10 mouse cellular contexts compared by ENCODE assay signal in the genomic region with DNA sequence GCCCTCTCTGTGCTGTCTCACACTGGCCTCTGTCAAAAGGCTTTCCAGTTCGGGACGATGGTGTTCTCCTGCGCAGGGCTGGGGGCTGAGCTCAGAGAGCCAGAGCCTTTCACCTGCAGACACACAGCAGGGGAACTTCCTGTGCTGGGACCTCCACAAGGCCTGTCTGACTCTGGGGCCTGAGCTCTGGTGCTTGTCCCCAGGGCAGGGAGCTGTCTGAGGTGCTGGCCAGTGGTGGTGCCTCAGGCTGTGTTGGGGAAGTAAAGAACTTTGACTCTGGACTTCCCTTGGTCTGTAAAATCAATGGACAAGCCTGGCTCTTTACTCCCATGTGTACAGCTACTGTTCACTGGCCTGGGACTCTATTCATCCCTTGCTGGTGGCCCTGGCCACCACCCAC. TPM values are rescaled to one million over a fixed set of nuclear protein-coding genes. Genes with fewer than 3 reads are reported as not detected.
DNase-seq lines count a peak whose midpoint lies in the region; ATAC-seq and TF ChIP-seq lines count a peak whose summit lies in the region.
"Had no signal": no experiment of that assay in that cellular context is flagged by ENCODE, and none has a peak within 500 bp of the region (broad histone marks: within the 10 kb centered on the region; RNA-seq: fewer than 3 reads in every experiment).

No protein-coding gene starts in this region.

- peaks cover 4% of the 10 kb centered on the region; the same call in 1 of the 2 replicates for H3K4me1 ChIP-seq in hindbrain, embryonic 14.5 days (replicated peaks; ENCODE audit: control insufficient read depth, insufficient read depth, low read length)
- peaks cover 11% of the 10 kb centered on the region for H3K4me1 ChIP-seq in hindbrain, embryonic 13.5 days (replicated peaks)
- no peaks in the 10 kb centered on the region for H3K4me1 ChIP-seq in G1E (ENCODE audit: insufficient read depth, low read depth, low read length)
- H3K4me1 ChIP-seq in embryonic facial prominence, embryonic 15.5 days = peaks cover 55% of the 10 kb centered on the region

- no peaks in the 10 kb centered on the region for H3K9me3 ChIP-seq in hindbrain, embryonic 14.5 days (ENCODE audit: control insufficient read depth, low read length)
- H3K9me3 ChIP-seq in hindbrain, embryonic 13.5 days = no peaks in the 10 kb centered on the region
- no peaks in the 10 kb centered on the region for H3K9me3 ChIP-seq in G1E (replicated peaks)
- H3K9me3 ChIP-seq in embryonic facial prominence, embryonic 15.5 days (replicated peaks) = no peaks in the 10 kb centered on the region

- no peak for TF ChIP-seq CTCF in G1E (IDR thresholded peaks at IDR 0.05; ENCODE audit: low read depth, low read length)

- no peaks in the 10 kb centered on the region for H3K36me3 ChIP-seq in hindbrain, embryonic 14.5 days (replicated peaks; ENCODE audit: control insufficient read depth, insufficient read depth)
- H3K36me3 ChIP-seq in hindbrain, embryonic 13.5 days = no peaks in the 10 kb centered on the region
- no peaks in the 10 kb centered on the region for H3K36me3 ChIP-seq in G1E (replicated peaks)
- no peaks in the 10 kb centered on the region for H3K36me3 ChIP-seq in embryonic facial prominence, embryonic 15.5 days

- no peak for ATAC-seq in hindbrain, embryonic 14.5 days (ENCODE audit: low FRiP score)
- ATAC-seq in hindbrain, embryonic 13.5 days (ENCODE audit: low FRiP score) = no peak
- ATAC-seq in G1E (ENCODE audit: extremely low read depth, insufficient number of reproducible peaks, low FRiP score, poor library complexity, severe bottlenecking) = no peak
- no peak for ATAC-seq in embryonic facial prominence, embryonic 15.5 days (ENCODE audit: insufficient number of reproducible peaks, low FRiP score, low TSS enrichment, low read depth)
- no peak for ATAC-seq in inflammation-experienced regulatory T-cells, adult 6 months
- ATAC-seq: Patski had no signal

- H3K4me2 ChIP-seq in hindbrain, embryonic 14.5 days (replicated peaks) = no peak overlapping the region
- no peak overlapping the region for H3K4me2 ChIP-seq in hindbrain, embryonic 13.5 days
- no peak overlapping the region for H3K4me2 ChIP-seq in embryonic facial prominence, embryonic 15.5 days (replicated peaks)

- no peaks in the 10 kb centered on the region for H3K27me3 ChIP-seq in hindbrain, embryonic 14.5 days (ENCODE audit: control insufficient read depth, insufficient read depth, low read length)
- peaks cover 2% of the 10 kb centered on the region; the same call in 1 of the 2 replicates for H3K27me3 ChIP-seq in hindbrain, embryonic 13.5 days
- peaks cover 4% of the 10 kb centered on the region for H3K27me3 ChIP-seq in G1E (ENCODE audit: insufficient read depth, low read length)
- H3K27me3 ChIP-seq in embryonic facial prominence, embryonic 15.5 days = no peaks in the 10 kb centered on the region
- H3K27me3 ChIP-seq: Patski had no signal

- 9% methylated on average over 3 of the region's 3 CpGs for WGBS in hindbrain, embryonic 14.5 days
- 15% methylated on average over 3 of the region's 3 CpGs for WGBS in hindbrain, embryonic 13.5 days
- WGBS in embryonic facial prominence, embryonic 15.5 days = 5% methylated on average over 3 of the region's 3 CpGs

- no peak for DNase-seq in hindbrain, embryonic 14.5 days (ENCODE audit: low spot score)
- DNase-seq in 3T3-L1 (ENCODE audit: low read depth, low spot score) (peak; percentile 61), G1E (ENCODE audit: low spot score) (peak; percentile 6)
- no peak for DNase-seq in cerebellum, postnatal 14 days
- no peak for DNase-seq in layer of hippocampus, adult 9-10 months (ENCODE audit: low spot score)
- DNase-seq: right cerebral cortex, postnatal 4 days had no signal

- H3K4me3 ChIP-seq in hindbrain, embryonic 14.5 days (replicated peaks; ENCODE audit: low read length) = no peak overlapping the region
- H3K4me3 ChIP-seq in hindbrain, embryonic 13.5 days = no peak overlapping the region
- H3K4me3 ChIP-seq in G1E (ENCODE audit: low read depth, low read length) = no peak overlapping the region
- no peak overlapping the region for H3K4me3 ChIP-seq in embryonic facial prominence, embryonic 15.5 days (replicated peaks)

- peak overlapping the region; percentile 32; the same call in 1 of the 2 replicates for H3K27ac ChIP-seq in hindbrain, embryonic 14.5 days
- H3K27ac ChIP-seq in hindbrain, embryonic 13.5 days = no peak overlapping the region
- H3K27ac ChIP-seq in embryonic facial prominence, embryonic 15.5 days (replicated peaks) = peak overlapping the region; percentile 35; the same call in 1 of the 2 replicates

- no peak overlapping the region for H3K9ac ChIP-seq in hindbrain, embryonic 14.5 days
- no peak overlapping the region for H3K9ac ChIP-seq in hindbrain, embryonic 13.5 days
- no peak overlapping the region for H3K9ac ChIP-seq in embryonic facial prominence, embryonic 15.5 days

RNA-seq across cellular contexts. Expression of gene Fbln2, which starts 8.8 kb away (rescaled TPM):
- polyA plus RNA-seq in hindbrain, embryonic 14.5 days (2014; fragmentation: Nextera tagmentation; extraction: Ambion mirVana) = 26.2 and 27.2 TPM in 2 replicates
- polyA plus RNA-seq in hindbrain, embryonic 13.5 days (2015; fragmentation: Nextera tagmentation; extraction: Ambion mirVana) = 27.4 and 32.0 TPM in 2 replicates
- total RNA-seq in G1E (2014; fragmentation: Nextera tagmentation) = not detected in 2 replicates
- 0.17 and 0.27 TPM in 2 replicates for total RNA-seq in G1E (2017)
- not detected in 2 replicates for polyA plus RNA-seq in G1E (2012)
- 240 and 260 TPM in 2 replicates for polyA plus RNA-seq in embryonic facial prominence, embryonic 15.5 days (2015; fragmentation: Nextera tagmentation; extraction: Ambion mirVana)
- polyA plus RNA-seq in inflammation-experienced regulatory T-cells, adult 6 months (2017; shearing (Covaris generic)) = 1 to 10 TPM in 1 of 3 experiments, under 1 TPM in 1, not detected in 1; 0.22 to 1.2 TPM

Comparison
In these comparisons a context has a peak if more than half of its experiments do, and no peak if none do; other contexts are left out.
1. DNase-seq: peak in 3T3-L1 (single experiment) and G1E (single experiment); none in hindbrain, embryonic 14.5 days (single experiment), cerebellum, postnatal 14 days (0 of 2) and layer of hippocampus, adult 9-10 months (single experiment).
2. RNA of gene Fbln2, which starts 8.8 kb away (polyA plus RNA-seq): 240 to 260 TPM in embryonic facial prominence, embryonic 15.5 days, 27.4 to 32.0 TPM in hindbrain, embryonic 13.5 days and 26.2 to 27.2 TPM in hindbrain, embryonic 14.5 days; 0.22 to 1.2 TPM in inflammation-experienced regulatory T-cells, adult 6 months and not detected in G1E; every median in the first group is over 10 times any median in the second.